Mouse (Mus musculus): ENCODE data around the gene Zfp616. TPM values are rescaled to one million over a fixed set of nuclear protein-coding genes. Genes with fewer than 3 reads are reported as not detected.

Zfp616 gene
- not detected for total RNA-seq (2021)
- long read RNA-seq, experiment 1, result 0 reads
- long read RNA-seq, experiment 2, result 0 reads

DNA sequence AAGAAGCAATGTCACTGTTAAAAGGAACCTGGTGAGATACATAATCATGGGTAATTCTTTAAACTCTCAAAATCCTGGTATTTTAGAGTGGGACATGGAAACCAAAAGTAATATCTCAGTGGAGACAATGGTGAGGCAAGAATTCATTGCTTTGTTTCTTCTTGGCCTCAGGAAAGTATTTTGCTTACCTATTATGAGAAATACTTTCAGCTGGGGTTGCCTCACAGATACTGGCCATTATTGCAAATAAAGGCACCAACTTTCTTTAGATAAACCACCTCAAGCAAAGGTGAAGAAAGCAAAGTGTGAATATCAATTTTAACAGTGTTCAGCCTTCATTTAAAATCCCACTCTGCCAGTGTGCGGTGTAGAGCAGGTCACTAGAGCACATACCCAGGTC is at the start of gene Zfp616:
Zfp616 (plus strand) TSS at position 301 of the 400 bp plus-strand sequence.
- no peak for DNase-seq (ENCODE audit: low spot score in 2 of 2)

GRCm38 (mm10) chr11:74051347-74051746 is 18.4 kb upstream of the Zfp616 start:
- DNase-seq (ENCODE audit: low spot score in 2 of 2), result no peak

DNA sequence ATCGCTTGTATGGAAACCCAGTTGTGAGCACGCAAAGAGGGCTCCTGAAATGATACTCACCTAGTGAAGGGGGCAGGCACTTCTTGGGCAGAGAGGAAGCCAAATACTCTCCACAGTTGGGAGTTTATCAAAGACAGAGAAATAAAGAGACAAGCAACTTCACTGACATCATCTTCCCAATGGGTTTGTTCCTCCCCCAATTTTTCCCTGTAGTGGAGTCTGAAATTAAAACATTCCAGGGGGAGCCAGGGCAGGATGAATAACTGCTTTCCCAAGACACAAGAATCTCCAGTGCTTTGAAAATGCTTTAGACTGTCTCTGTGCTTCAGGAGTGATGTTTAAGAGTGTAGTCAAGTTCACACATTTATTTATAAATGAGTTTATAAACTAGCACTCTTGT is 13.3 kb upstream of the Zfp616 start, which contains the start of the genes Olfr139 and Olfr399:
Olfr139 (minus strand) TSS at position 101 of the 400 bp plus-strand sequence.
Olfr399 (minus strand) TSS at position 165 of the 400 bp plus-strand sequence.
- DNase-seq (ENCODE audit: low spot score in 2 of 2), result no peak

DNA sequence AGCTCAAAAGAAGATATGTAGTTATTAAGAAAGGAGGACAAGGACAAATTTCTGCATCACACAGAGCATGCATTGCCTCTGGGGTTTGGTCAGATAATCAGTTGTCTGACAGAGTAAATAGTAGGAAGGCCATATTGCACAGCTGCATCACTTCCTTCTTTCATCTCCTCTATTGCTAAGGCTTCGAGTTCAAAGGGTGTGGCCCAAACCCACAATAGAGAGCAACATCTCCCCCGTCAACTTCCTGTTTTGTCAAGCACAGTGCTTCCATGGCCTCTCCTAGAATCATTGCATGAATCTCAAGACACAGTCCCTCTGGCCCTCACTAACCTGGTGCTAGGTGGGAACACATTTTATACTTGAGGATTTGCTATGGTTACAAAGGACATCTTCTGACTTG is 31.0 kb downstream of the Zfp616 start:
- DNase-seq (ENCODE audit: low spot score in 2 of 2), result no peak

- DNase-seq (ENCODE audit: low spot score in 2 of 2), result no peak
These were observed 31.8 kb downstream of the Zfp616 start for GRCm38 (mm10) chr11:74101507-74101906.

DNA sequence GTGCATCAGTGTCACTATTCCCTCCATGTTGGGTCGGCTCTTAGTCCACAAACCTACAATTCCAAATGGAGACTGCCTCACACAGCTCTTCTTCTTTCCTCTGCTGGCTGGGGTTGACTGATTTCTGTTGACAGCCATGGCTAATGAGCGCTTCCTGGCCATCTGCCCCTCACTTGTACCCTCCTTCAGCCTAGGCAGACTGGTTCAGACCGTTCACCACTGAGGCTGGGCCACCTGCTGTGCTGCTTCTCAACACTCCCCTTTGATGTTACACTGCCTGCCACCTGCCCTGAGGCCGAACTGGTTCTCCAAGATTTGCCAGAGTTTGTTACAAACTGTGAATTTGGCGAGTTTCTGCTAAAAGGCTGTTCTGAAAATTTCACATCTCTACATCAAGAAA is 35.3 kb downstream of the Zfp616 start:
- DNase-seq (ENCODE audit: low spot score in 2 of 2), result no peak

DNA sequence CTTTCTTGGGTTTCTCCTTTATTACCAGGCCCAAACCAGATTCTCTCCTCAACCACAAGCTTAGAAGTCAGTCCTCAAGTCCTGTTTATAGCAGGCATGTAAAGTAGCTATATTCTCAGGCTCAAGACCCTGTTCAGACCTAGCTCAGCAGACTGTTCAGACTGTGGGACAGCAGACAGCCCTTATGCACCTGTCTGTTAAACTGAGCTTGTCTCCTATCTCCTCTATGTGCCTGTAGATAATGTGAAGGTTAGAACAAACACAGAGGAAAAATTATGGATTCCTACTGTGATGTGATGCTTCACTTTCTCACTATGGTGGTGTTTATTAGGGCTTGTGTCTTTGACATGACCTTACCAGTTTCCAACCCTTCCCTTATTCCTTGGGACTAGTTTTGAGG is 43.7 kb downstream of the Zfp616 start, which contains the start of gene Olfr401:
Olfr401 (plus strand) TSS at position 301 of the 400 bp plus-strand sequence.
- DNase-seq (ENCODE audit: low spot score in 2 of 2), result no peak

Other genes with a start within 250 kb of the Zfp616 start
- not detected for gene Olfr393, start 218.5 kb upstream of the Zfp616 start, total RNA-seq (2021)
- gene Olfr394, start 179.2 kb upstream of the Zfp616 start, total RNA-seq (2021), result not detected
- not detected for gene Olfr395, start 160.7 kb upstream of the Zfp616 start, total RNA-seq (2021)
- not detected for gene Olfr23, start 133.3 kb upstream of the Zfp616 start, total RNA-seq (2021)
- gene Olfr397, start 109.1 kb upstream of the Zfp616 start, total RNA-seq (2021), result not detected
- not detected for gene Olfr398, start 79.5 kb upstream of the Zfp616 start, total RNA-seq (2021)
- gene Olfr139, start 13.4 kb upstream of the Zfp616 start, total RNA-seq (2021), result not detected
- not detected for gene Olfr399, start 13.3 kb upstream of the Zfp616 start, total RNA-seq (2021)
- not detected for gene Olfr401, start 43.8 kb downstream of the Zfp616 start, total RNA-seq (2021)
- gene Olfr402, start 83.6 kb downstream of the Zfp616 start, total RNA-seq (2021), result not detected
- gene Olfr403, start 116.3 kb downstream of the Zfp616 start, total RNA-seq (2021), result not detected
- not detected for gene Olfr43, start 141.4 kb downstream of the Zfp616 start, total RNA-seq (2021)
- not detected for gene Olfr406, start 189.9 kb downstream of the Zfp616 start, total RNA-seq (2021)
- not detected for gene Olfr59, start 213.8 kb downstream of the Zfp616 start, total RNA-seq (2021)